ENCODE assay signal across 9 mouse cellular contexts in the genomic region with DNA sequence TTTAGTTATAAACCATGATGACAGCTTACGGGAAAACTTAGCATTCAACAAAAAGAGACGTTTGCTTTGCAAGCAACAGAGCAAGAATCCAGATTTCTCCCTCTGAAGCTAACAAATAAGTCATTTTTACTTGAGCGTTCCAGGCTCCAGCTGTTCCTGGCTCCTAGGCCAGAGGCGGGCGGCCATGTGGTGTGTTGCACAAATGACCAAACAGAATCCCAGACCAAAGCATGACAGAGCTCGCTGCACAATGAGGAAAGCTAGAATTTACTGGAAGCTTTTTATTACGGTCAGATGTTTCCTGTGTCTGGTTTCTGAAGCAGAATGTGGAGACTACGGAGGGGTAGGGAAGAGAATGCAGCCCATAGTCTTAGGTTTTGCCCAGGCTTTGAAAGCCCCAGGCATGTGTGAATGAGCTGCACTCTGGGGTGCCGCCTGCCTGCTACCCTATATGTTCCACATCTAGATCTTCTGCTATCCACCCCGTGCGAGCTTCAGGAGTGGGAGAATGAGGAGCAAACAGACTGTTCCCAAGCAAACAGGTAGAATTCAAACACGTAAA.
DNase-seq lines count a peak whose midpoint lies in the region; ATAC-seq and TF ChIP-seq lines count a peak whose summit lies in the region.
"Had no signal": no experiment of that assay in that cellular context is flagged by ENCODE, and none has a peak within 500 bp of the region (broad histone marks: within the 10 kb centered on the region; RNA-seq: fewer than 3 reads in every experiment).

No protein-coding gene starts in this region.

- DNase-seq in embryo, embryonic 10 days (ENCODE audit: low spot score), result peak; percentile 31
- DNase-seq in embryo, embryonic 9.5 days (ENCODE audit: extremely low spot score), result no peak
- DNase-seq in adipocyte (ENCODE audit: low spot score) (peak; percentile 33), liver (no peak)
- DNase-seq in heart, postnatal 0 days (ENCODE audit: low spot score), result no peak
- peak; percentile 73 for DNase-seq in limb, embryonic 14.5 days (ENCODE audit: low spot score)
- no peak for DNase-seq in cerebellum, adult 2 months

- no peak for TF ChIP-seq POLR2A in limb, embryonic 14.5 days (IDR thresholded peaks at IDR 0.05; ENCODE audit: borderline replicate concordance, extremely low read depth, insufficient read depth, insufficient read length)
- TF ChIP-seq POLR2A in cerebellum, adult 2 months (IDR thresholded peaks at IDR 0.05; ENCODE audit: borderline replicate concordance, insufficient read depth, low read length), result no peak

- 71% methylated on average over 12 of the region's 12 CpGs for WGBS in heart, postnatal 0 days
- 18% methylated on average over 12 of the region's 12 CpGs for WGBS in limb, embryonic 14.5 days
- 66% methylated on average over 12 of the region's 12 CpGs for WGBS in cerebellum, adult 2 months

- H3K27ac ChIP-seq in heart, postnatal 0 days (ENCODE audit: low read depth), result peak overlapping the region; percentile 53
- peak overlapping the region; percentile 79 for H3K27ac ChIP-seq in limb, embryonic 14.5 days (replicated peaks; ENCODE audit: low read depth, low read length)
- H3K27ac ChIP-seq in cerebellum, adult 2 months (ENCODE audit: insufficient read depth, low read length), result no peak overlapping the region; the same call in 1 of the 2 replicates
- H3K27ac ChIP-seq: liver, embryonic 15.5 days had no signal

- no peak overlapping the region for H3K4me2 ChIP-seq in heart, postnatal 0 days (ENCODE audit: low read depth, low read length)
- 0 out of 2 replicates have a peak overlapping the region, but pooled peaks have one; percentile 17 for H3K4me2 ChIP-seq in limb, embryonic 14.5 days (replicated peaks; ENCODE audit: low read depth, low read length, severe bottlenecking)
- H3K4me2 ChIP-seq: liver, embryonic 15.5 days had no signal

- no peaks in the 10 kb centered on the region for H3K27me3 ChIP-seq in heart, postnatal 0 days (ENCODE audit: control insufficient read depth, insufficient read depth, low read length)
- H3K27me3 ChIP-seq in limb, embryonic 14.5 days (ENCODE audit: control insufficient read depth, insufficient read depth, low read length), result no peaks in the 10 kb centered on the region
- no peaks in the 10 kb centered on the region for H3K27me3 ChIP-seq in cerebellum, adult 2 months (ENCODE audit: control insufficient read depth, insufficient read depth, low read length)
- H3K27me3 ChIP-seq: liver, embryonic 15.5 days had no signal

- ATAC-seq in heart, postnatal 0 days (ENCODE audit: insufficient read depth, low read depth), result no peak
- peak; percentile 77 for ATAC-seq in limb, embryonic 14.5 days (ENCODE audit: low FRiP score, low read depth)
- ATAC-seq in megakaryocyte-erythroid progenitor cell, adult 5-6 weeks (replicated peaks; ENCODE audit: low FRiP score, low TSS enrichment, poor library complexity, severe bottlenecking), result no peak

- TF ChIP-seq EP300 in heart, postnatal 0 days (IDR thresholded peaks at IDR 0.05; ENCODE audit: low read depth), result no peak

- no peak overlapping the region for H3K9ac ChIP-seq in heart, postnatal 0 days (replicated peaks; ENCODE audit: low read depth, low read length)
- H3K9ac ChIP-seq in limb, embryonic 14.5 days (ENCODE audit: low read depth, low read length, severe bottlenecking), result no peak overlapping the region
- H3K9ac ChIP-seq: liver, embryonic 15.5 days had no signal

- peaks cover 4% of the 10 kb centered on the region; the same call in 1 of the 2 replicates for H3K36me3 ChIP-seq in heart, postnatal 0 days (replicated peaks; ENCODE audit: control insufficient read depth, insufficient read depth, low read length)
- H3K36me3 ChIP-seq in limb, embryonic 14.5 days (ENCODE audit: control insufficient read depth, insufficient read depth, low read length), result no peaks in the 10 kb centered on the region
- H3K36me3 ChIP-seq: liver, embryonic 15.5 days had no signal

- TF ChIP-seq CTCF in heart, postnatal 0 days (IDR thresholded peaks at IDR 0.05; ENCODE audit: low read depth), result no peak
- no peak for TF ChIP-seq CTCF in cerebellum, adult 2 months (IDR thresholded peaks at IDR 0.05; ENCODE audit: borderline replicate concordance, insufficient read depth, low read depth, low read length)

- H3K4me1 ChIP-seq in heart, postnatal 0 days (ENCODE audit: control insufficient read depth, insufficient read depth), result peaks cover 21% of the 10 kb centered on the region
- H3K4me1 ChIP-seq in limb, embryonic 14.5 days (ENCODE audit: control insufficient read depth, insufficient read depth, low read length), result peaks cover 48% of the 10 kb centered on the region
- H3K4me1 ChIP-seq in cerebellum, adult 2 months (ENCODE audit: control insufficient read depth, insufficient read depth, low read length), result peaks cover 21% of the 10 kb centered on the region

- no peaks in the 10 kb centered on the region for H3K9me3 ChIP-seq in heart, postnatal 0 days (replicated peaks; ENCODE audit: control insufficient read depth, low read length)
- no peaks in the 10 kb centered on the region for H3K9me3 ChIP-seq in limb, embryonic 14.5 days (ENCODE audit: control insufficient read depth, low read length)
- H3K9me3 ChIP-seq: liver, embryonic 15.5 days had no signal

- H3K4me3 ChIP-seq in heart, postnatal 0 days (ENCODE audit: low read depth, low read length), result no peak overlapping the region
- H3K4me3 ChIP-seq in limb, embryonic 14.5 days (replicated peaks; ENCODE audit: low read length), result no peak overlapping the region
- H3K4me3 ChIP-seq in cerebellum, adult 2 months (replicated peaks; ENCODE audit: insufficient read depth, low read depth, low read length), result no peak overlapping the region
- H3K4me3 ChIP-seq: liver, embryonic 15.5 days had no signal

Comparison
In these comparisons a context has a peak if more than half of its experiments do, and no peak if none do; other contexts are left out.
1. DNase-seq: peak in embryo, embryonic 10 days (single experiment), adipocyte (single experiment) and limb, embryonic 14.5 days (single experiment); none in embryo, embryonic 9.5 days (single experiment), heart, postnatal 0 days (single experiment), liver (single experiment) and cerebellum, adult 2 months (0 of 2).